Mouse (Mus musculus) neural tube, embryonic 14.5 days (tissue): ENCODE results near the gene Mertk. TPM values are rescaled to one million over a fixed set of nuclear protein-coding genes. Genes with fewer than 3 reads are reported as not detected.

Experiments
- ATAC-seq: fragments of 200-750 bp; cut with Nextera tagmentation; 2 replicates; pipeline ENCODE4 v1.8.0; 2017; ENCODE audit warnings: low read depth, mild to moderate bottlenecking, moderate TSS enrichment, moderate library complexity
- H3K27ac ChIP-seq: fragments of 300-500 bp; sonication (generic); 2 replicates; pipeline ENCODE4 v1.5.1; 2014; ENCODE audit warnings: low read depth, mild to moderate bottlenecking, control low read depth, low read length, moderate library complexity, mixed read lengths
- H3K27me3 ChIP-seq: fragments of 300-500 bp; sonication (generic); 2 replicates; pipeline ENCODE4 v1.6.1; 2014; ENCODE audit warnings: low read length; ENCODE audit not compliant: control insufficient read depth, insufficient read depth
- H3K36me3 ChIP-seq: fragments of 300-500 bp; sonication (generic); 2 replicates; pipeline ENCODE4 v1.6.1; 2014; ENCODE audit warnings: low read length, mixed read lengths; ENCODE audit not compliant: control insufficient read depth, insufficient read depth
- H3K4me1 ChIP-seq: fragments of 300-500 bp; sonication (generic); 2 replicates; pipeline ENCODE4 v1.6.1; 2014; ENCODE audit warnings: low read length; ENCODE audit not compliant: control insufficient read depth, insufficient read depth
- H3K4me2 ChIP-seq: fragments of 300-500 bp; sonication (generic); 2 replicates; pipeline ENCODE4 v1.6.1; 2014; ENCODE audit warnings: mild to moderate bottlenecking, low read depth, low read length, control low read depth
- H3K4me3 ChIP-seq: fragments of 300-500 bp; sonication (generic); 2 replicates; pipeline ENCODE4 v1.5.1; 2014; ENCODE audit warnings: low read depth, low read length, control low read depth, mixed read lengths
- H3K9ac ChIP-seq: fragments of 300-500 bp; sonication (generic); replicated peaks from 2 replicates; pipeline ENCODE4 v1.6.1; 2014; ENCODE audit warnings: low read depth, mild to moderate bottlenecking, control low read depth, low read length, mixed read lengths
- H3K9me3 ChIP-seq: fragments of 300-500 bp; sonication (generic); 2 replicates; pipeline ENCODE4 v1.6.1; 2016; ENCODE audit warnings: low read length; ENCODE audit not compliant: control insufficient read depth
- WGBS: fragments of 180-500 bp; shearing (Covaris S2); extraction: QIAGEN DNeasy Blood & Tissue Kit; methylation state at CpG from one replicate; pipeline ENCODE4 v1.1.7; 2014; 5-methylcytosine and 5-hydroxymethylcytosine counted together
- polyA plus RNA-seq: library from polyadenylated mRNA; unstranded; fragments of >200 nt; fragmentation: Nextera tagmentation; extraction: Ambion mirVana; gene quantifications from 2 replicates; pipeline ENCODE4 v1.2.1, GENCODE M21; 2014

Gene Mertk
- polyA plus RNA-seq, 1 experiment from 2014 or later, result 1.4 TPM

DNA sequence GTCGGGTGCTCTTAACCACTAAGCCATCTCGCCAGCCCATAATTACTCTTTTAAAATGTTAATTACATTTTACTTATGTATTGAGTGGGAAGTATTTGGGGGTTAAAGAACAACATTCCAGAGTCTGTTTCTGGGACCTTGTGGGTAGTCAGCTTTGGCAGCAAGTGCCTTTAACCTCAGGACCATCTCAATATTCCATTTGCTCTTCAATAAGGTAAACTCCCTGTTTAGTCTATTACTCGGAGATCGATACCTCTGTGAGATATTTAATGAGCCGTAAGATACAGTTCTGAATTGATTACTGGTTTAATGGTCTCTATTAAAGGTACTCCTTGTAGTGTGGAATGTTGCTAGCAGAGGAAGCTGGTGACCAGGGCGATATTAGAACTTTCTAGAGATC, 118.2 kb downstream of the Mertk start:
- no peak overlapping the region for H3K27ac ChIP-seq
- H3K36me3 ChIP-seq, result no peaks in the 10 kb centered on the region
- no peaks in the 10 kb centered on the region for H3K27me3 ChIP-seq
- no peaks in the 10 kb centered on the region for H3K4me1 ChIP-seq
- WGBS, result 34% methylated on average over 6 of the region's 6 CpGs
- no peak overlapping the region for H3K9ac ChIP-seq
- no peak for ATAC-seq
- H3K4me2 ChIP-seq, result peak overlapping the region; percentile 62
- no peaks in the 10 kb centered on the region for H3K9me3 ChIP-seq
- H3K4me3 ChIP-seq, result peak overlapping the region; percentile 87

GRCm38 (mm10) chr2:128817387-128817785, 118.6 kb downstream of the Mertk start:
- Histone ChIP-seq H3K9me3 (no peaks in the 10 kb centered on the region), H3K36me3 (no peaks in the 10 kb centered on the region), H3K4me1 (no peaks in the 10 kb centered on the region), H3K4me2 (peak overlapping the region; percentile 62), H3K27ac (peak overlapping the region; percentile 93), H3K9ac (0 out of 2 replicates have a peak overlapping the region, but pooled peaks have one; percentile 32), H3K4me3 (peak overlapping the region; percentile 87), H3K27me3 (no peaks in the 10 kb centered on the region)
- no peak; the same call in 1 of the 2 replicates for ATAC-seq
- 0% methylated on average over 7 of the region's 7 CpGs for WGBS

DNA sequence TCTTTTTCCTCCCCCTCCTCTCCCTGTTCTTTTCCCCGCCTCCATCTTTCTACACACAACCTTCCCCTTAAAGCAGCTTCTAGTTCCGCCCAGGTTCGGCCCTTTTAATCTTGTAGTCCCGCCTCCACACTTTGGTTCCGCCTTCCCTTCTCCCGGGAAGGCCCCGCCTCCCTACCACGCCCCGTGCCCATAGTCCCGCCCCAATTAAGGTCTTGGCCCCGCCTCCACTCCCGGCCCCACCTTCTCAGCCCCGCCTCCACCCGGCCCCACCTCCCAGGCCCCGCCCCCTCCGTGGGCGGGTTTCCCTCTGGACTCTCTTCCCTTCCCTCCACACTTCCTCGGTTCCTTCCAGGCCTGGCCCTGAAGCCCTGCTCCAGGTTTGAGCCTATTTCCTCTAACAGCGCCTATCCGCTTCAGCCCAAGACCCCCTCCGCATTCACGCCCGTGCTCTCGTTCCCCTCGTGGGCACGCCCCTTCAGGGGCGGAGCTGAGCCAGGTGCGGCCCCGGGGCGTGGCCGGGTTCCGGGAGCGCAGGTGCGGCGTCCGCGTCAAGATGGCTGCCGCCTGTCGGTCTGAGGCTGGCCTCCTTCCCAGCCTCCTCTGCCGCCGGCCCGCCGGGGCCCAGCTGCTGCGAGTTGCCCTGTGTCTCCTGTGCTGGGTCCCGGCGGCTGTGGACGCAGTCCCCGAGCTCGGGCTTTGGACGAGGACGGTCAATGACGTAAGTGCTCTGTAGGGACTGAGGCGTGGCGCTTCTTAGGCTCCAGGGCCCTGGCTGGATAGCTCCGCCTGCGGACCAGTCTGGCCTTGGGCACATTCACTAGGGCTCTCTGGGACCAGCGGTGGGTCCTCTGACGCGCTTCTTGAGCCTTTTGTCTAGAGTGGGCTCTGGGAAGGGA, 119.3 kb downstream of the Mertk start, which contains the start of gene Tmem87b:
TSS of gene Tmem87b (plus strand) at position 333 of the 896 bp plus-strand sequence.
- Histone ChIP-seq H3K4me2 (peak within 1 kb of the TSS; percentile 84), H3K27ac (peak within 1 kb of the TSS; percentile 93), H3K9ac (peak within 1 kb of the TSS; percentile 86), H3K36me3 (no peaks in the 10 kb centered on the region), H3K9me3 (no peaks in the 10 kb centered on the region), H3K4me1 (no peaks in the 10 kb centered on the region), H3K27me3 (no peaks in the 10 kb centered on the region), H3K4me3 (peak within 1 kb of the TSS; percentile 87)
- under 1% methylated on average over 54 of the region's 59 CpGs for WGBS
- peak; percentile 94 for ATAC-seq

GRCm38 (mm10) chr2:128818956-128819643, 120.3 kb downstream of the Mertk start:
- Histone ChIP-seq H3K4me2 (peak overlapping the region; percentile 84), H3K27me3 (no peaks in the 10 kb centered on the region), H3K4me3 (peak overlapping the region; percentile 87), H3K9ac (peak overlapping the region; percentile 86), H3K9me3 (no peaks in the 10 kb centered on the region), H3K27ac (peak overlapping the region; percentile 93), H3K36me3 (no peaks in the 10 kb centered on the region), H3K4me1 (no peaks in the 10 kb centered on the region)
- 20% methylated on average over 14 of the region's 14 CpGs for WGBS
- no peak for ATAC-seq

GRCm38 (mm10) chr2:128820631-128821030, 121.9 kb downstream of the Mertk start:
- WGBS, result 85% methylated on average over 2 of the region's 2 CpGs
- no peaks in the 10 kb centered on the region for H3K4me1 ChIP-seq
- H3K4me3 ChIP-seq, result no peak overlapping the region
- H3K27me3 ChIP-seq, result no peaks in the 10 kb centered on the region
- no peak for ATAC-seq
- no peak overlapping the region for H3K27ac ChIP-seq
- H3K9ac ChIP-seq, result no peak overlapping the region
- no peak overlapping the region for H3K4me2 ChIP-seq
- H3K36me3 ChIP-seq, result no peaks in the 10 kb centered on the region
- no peaks in the 10 kb centered on the region for H3K9me3 ChIP-seq

GRCm38 (mm10) chr2:128823893-128824292, 125.1 kb downstream of the Mertk start:
- WGBS, result 89% methylated on average over 5 of the region's 5 CpGs
- no peaks in the 10 kb centered on the region for H3K4me1 ChIP-seq
- no peaks in the 10 kb centered on the region for H3K27me3 ChIP-seq
- no peak overlapping the region for H3K4me2 ChIP-seq
- no peak overlapping the region for H3K9ac ChIP-seq
- ATAC-seq, result no peak
- no peaks in the 10 kb centered on the region for H3K9me3 ChIP-seq
- H3K4me3 ChIP-seq, result no peak overlapping the region
- no peak overlapping the region for H3K27ac ChIP-seq
- H3K36me3 ChIP-seq, result peaks cover 10% of the 10 kb centered on the region; the same call in 1 of the 2 replicates

GRCm38 (mm10) chr2:128827787-128828186, 129.0 kb downstream of the Mertk start:
- no peaks in the 10 kb centered on the region for H3K27me3 ChIP-seq
- no peak overlapping the region for H3K4me2 ChIP-seq
- WGBS, result 100% methylated on average over 1 of the region's 1 CpGs
- peaks cover 36% of the 10 kb centered on the region for H3K36me3 ChIP-seq
- H3K4me3 ChIP-seq, result no peak overlapping the region
- H3K27ac ChIP-seq, result no peak overlapping the region
- H3K9me3 ChIP-seq, result no peaks in the 10 kb centered on the region
- H3K4me1 ChIP-seq, result no peaks in the 10 kb centered on the region
- H3K9ac ChIP-seq, result no peak overlapping the region
- ATAC-seq, result no peak

DNA sequence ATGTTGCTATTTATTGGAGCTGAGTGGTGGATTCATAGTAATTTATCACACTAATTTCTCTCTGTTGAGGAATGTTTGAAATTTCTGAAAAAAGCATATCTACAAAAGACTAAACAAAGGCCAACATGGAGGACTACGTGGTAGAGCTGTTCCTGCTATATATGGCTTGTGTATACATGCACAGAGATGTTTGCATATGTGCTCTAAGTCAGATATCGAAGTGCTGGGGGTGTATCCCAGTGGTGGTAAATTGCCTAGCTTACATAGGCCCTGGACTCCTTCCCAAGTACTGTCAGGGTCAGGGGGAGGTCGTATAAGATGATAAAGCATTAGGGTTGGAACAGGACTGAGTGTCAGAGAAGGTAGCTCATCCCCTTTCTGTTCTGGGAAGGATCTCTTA, 133.9 kb downstream of the Mertk start:
- Histone ChIP-seq H3K9ac (no peak overlapping the region), H3K27ac (no peak overlapping the region), H3K4me2 (no peak overlapping the region), H3K36me3 (peaks cover 69% of the 10 kb centered on the region), H3K9me3 (no peaks in the 10 kb centered on the region), H3K4me1 (no peaks in the 10 kb centered on the region), H3K27me3 (no peaks in the 10 kb centered on the region), H3K4me3 (no peak overlapping the region)
- ATAC-seq, result no peak
- WGBS, result 90% methylated on average over 3 of the region's 3 CpGs

DNA sequence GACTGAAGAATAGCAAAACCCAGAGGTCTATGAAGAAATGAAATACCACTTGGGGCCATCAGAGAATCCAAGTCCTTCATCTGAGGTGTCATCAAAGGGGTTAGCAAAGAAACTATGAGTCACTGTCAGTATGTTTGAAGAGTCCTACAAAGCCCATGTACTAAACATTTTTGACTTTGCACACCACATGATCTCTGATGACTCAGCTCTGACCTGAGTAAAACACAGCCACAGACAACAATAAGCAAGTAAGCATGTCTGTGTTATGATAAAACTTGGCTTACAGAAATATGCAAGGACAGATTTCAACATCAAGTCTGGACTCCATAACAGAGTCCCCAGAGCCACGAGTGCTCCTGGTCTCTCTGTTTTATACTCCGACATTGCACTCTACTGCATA, 134.3 kb downstream of the Mertk start:
- Histone ChIP-seq H3K36me3 (peaks cover 73% of the 10 kb centered on the region), H3K9me3 (no peaks in the 10 kb centered on the region), H3K4me2 (no peak overlapping the region), H3K9ac (no peak overlapping the region), H3K4me1 (no peaks in the 10 kb centered on the region), H3K27ac (no peak overlapping the region), H3K27me3 (no peaks in the 10 kb centered on the region), H3K4me3 (no peak overlapping the region)
- WGBS, result 97% methylated on average over 2 of the region's 2 CpGs
- no peak for ATAC-seq
